Mouse (Mus musculus) liver, adult 2 months (tissue): ENCODE data around the gene Rexo1. TPM values are rescaled to one million over a fixed set of nuclear protein-coding genes. Genes with fewer than 3 reads are reported as not detected.

Experiments used
- DNase-seq: peaks from one replicate; pipeline ENCODE4 v3.0.0-alpha.2; 2011; ENCODE audit warnings: low read depth, low spot score; ENCODE audit errors: extremely low read depth
- H3K27ac ChIP-seq: fragments of 200-500 bp; replicated peaks from 2 replicates; pipeline ENCODE4 v1.5.1; 2012; ENCODE audit warnings: low read depth, mild to moderate bottlenecking, control low read depth, inconsistent platforms, low read length; ENCODE audit not compliant: insufficient read depth
- H3K27me3 ChIP-seq: fragments of 200-500 bp; 2 replicates; pipeline ENCODE4 v1.6.1; 2012; ENCODE audit warnings: mild to moderate bottlenecking, moderate library complexity, low read length, inconsistent platforms; ENCODE audit not compliant: control insufficient read depth, insufficient read depth
- H3K36me3 ChIP-seq: fragments of 200-500 bp; 2 replicates; pipeline ENCODE4 v1.6.1; 2012; ENCODE audit warnings: low read length, inconsistent platforms; ENCODE audit not compliant: control insufficient read depth, insufficient read depth
- H3K4me1 ChIP-seq: fragments of 200-500 bp; 2 replicates; pipeline ENCODE4 v1.6.1; 2011; ENCODE audit warnings: low read length; ENCODE audit not compliant: control insufficient read depth, insufficient read depth
- H3K4me3 ChIP-seq: fragments of 200-500 bp; 2 replicates; pipeline ENCODE4 v1.5.1; 2011; ENCODE audit warnings: low read depth, mild to moderate bottlenecking, control low read depth, low read length, moderate library complexity; ENCODE audit not compliant: insufficient read depth
- H3K79me2 ChIP-seq: fragments of 200-500 bp; 2 replicates; pipeline ENCODE4 v1.6.1; 2012; ENCODE audit warnings: inconsistent platforms, mild to moderate bottlenecking, low read length, moderate library complexity; ENCODE audit not compliant: control insufficient read depth, insufficient read depth
- H3K9ac ChIP-seq: fragments of 200-500 bp; 2 replicates; pipeline ENCODE4 v1.6.1; 2012; ENCODE audit warnings: low read depth, mild to moderate bottlenecking, control low read depth, inconsistent platforms, low read length
- CTCF ChIP-seq: fragments of 200-500 bp; IDR thresholded peaks from 2 replicates; pipeline ENCODE4 v1.5.1; 2011; ENCODE audit warnings: low read depth, low read length, control low read depth
- POLR2A ChIP-seq: fragments of 200-500 bp; IDR thresholded peaks from 2 replicates; pipeline ENCODE4 v1.6.1; 2011; ENCODE audit warnings: low read length, control low read depth; ENCODE audit not compliant: insufficient read depth; ENCODE audit errors: extremely low read depth
- WGBS: fragments of 180-500 bp; shearing (Covaris S2); methylation state at CpG from one replicate; pipeline ENCODE4 v1.1.7; 2018; 5-methylcytosine and 5-hydroxymethylcytosine counted together
- polyA plus RNA-seq: library from polyadenylated mRNA; depleted of rRNA; stranded (reverse); fragments of >200 nt; gene quantifications from 2 replicates; pipeline ENCODE4 v1.2.3, GENCODE M21; 2012
- total RNA-seq: library from RNA; depleted of rRNA; stranded (reverse); fragments of >200 nt; gene quantifications from 2 replicates; pipeline ENCODE4 v1.2.3, GENCODE M21; 2014

Gene Rexo1
- total and polyA plus RNA-seq, 2 experiments: 4.4 to 36.8 TPM

GRCm38 (mm10) chr10:80586407-80587304 lies 25.3 kb upstream of the Rexo1 start:
- TF ChIP-seq POLR2A (no peak), CTCF (no peak)
- Histone ChIP-seq H3K27ac (peak overlapping the region; percentile 38; the same call in 1 of the 2 replicates), H3K4me3 (no peak overlapping the region), H3K9ac (no peak overlapping the region), H3K36me3 (no peaks in the 10 kb centered on the region), H3K4me1 (peaks cover 27% of the 10 kb centered on the region), H3K79me2 (peaks cover 43% of the 10 kb centered on the region), H3K27me3 (no peaks in the 10 kb centered on the region)
- WGBS: 95% methylated on average over 48 of the region's 51 CpGs
- DNase-seq: no peak

- Histone ChIP-seq H3K36me3 (no peaks in the 10 kb centered on the region), H3K27me3 (no peaks in the 10 kb centered on the region), H3K79me2 (peaks cover 43% of the 10 kb centered on the region), H3K4me1 (peaks cover 27% of the 10 kb centered on the region), H3K4me3 (no peak overlapping the region), H3K27ac (no peak overlapping the region), H3K9ac (no peak overlapping the region)
- TF ChIP-seq POLR2A: no peak
- no peak for TF ChIP-seq CTCF
- WGBS: 85% methylated on average over 8 of the region's 8 CpGs
- no peak for DNase-seq
Measured at GRCm38 (mm10) chr10:80585581-80585980, 24.2 kb upstream of the Rexo1 start.

DNA sequence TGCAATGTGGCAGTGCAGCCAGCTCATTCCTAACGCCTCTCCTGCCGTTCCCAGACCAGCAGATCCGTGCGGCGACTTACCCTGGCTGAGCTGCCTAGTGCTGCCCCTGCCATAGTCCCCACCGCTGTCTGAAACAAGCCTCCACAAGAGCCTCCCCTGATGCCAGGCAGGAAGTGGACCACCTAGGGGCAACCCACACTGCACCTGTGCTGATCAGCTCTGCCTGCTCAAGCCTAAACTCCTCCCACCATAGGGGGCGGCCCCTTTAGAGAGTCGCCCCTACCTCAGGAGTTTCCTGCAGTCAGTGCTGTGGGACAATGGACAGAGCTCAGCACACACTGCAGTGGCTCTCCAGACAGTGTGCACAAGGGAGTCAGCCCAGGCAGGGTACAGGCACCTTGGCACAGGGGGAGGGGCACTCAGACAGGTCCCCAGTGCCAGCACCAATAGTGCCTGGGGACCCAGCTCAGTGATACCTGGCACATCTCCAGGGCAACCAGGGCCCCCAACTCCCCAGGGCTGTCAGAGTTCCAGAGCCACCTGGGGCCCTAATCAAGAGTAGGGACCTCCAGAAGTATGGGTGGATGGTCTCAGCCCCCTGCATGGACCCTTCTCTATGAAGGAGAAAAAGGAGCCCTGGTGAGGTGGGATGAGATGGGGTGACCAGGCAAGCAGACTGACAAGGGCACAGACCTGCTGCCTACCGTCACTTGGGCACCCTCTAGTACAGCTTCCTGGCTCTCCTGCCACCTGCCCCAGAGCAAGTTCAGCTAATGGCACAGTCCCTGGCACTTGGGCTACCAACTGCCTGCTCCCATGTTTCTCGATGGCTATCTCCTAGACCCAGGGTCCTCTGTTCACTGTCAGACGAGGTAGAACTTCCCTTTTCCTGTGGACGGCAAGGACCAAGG lies 23.5 kb upstream of the Rexo1 start:
- Histone ChIP-seq H3K4me3 (no peak overlapping the region), H3K9ac (peak overlapping the region; percentile 20), H3K27me3 (no peaks in the 10 kb centered on the region), H3K79me2 (peaks cover 42% of the 10 kb centered on the region), H3K36me3 (no peaks in the 10 kb centered on the region), H3K4me1 (peaks cover 27% of the 10 kb centered on the region), H3K27ac (peak overlapping the region; percentile 69)
- TF ChIP-seq CTCF (no peak), POLR2A (no peak)
- no peak for DNase-seq
- 61% methylated on average over 12 of the region's 12 CpGs for WGBS

- Histone ChIP-seq H3K27me3 (no peaks in the 10 kb centered on the region), H3K36me3 (no peaks in the 10 kb centered on the region), H3K27ac (peak overlapping the region; percentile 69), H3K4me3 (no peak overlapping the region), H3K4me1 (peaks cover 26% of the 10 kb centered on the region), H3K9ac (no peak overlapping the region), H3K79me2 (peaks cover 33% of the 10 kb centered on the region)
- peak; percentile 86 for DNase-seq
- TF ChIP-seq CTCF (no peak), POLR2A (no peak)
- WGBS: 32% methylated on average over 12 of the region's 12 CpGs
Measured at GRCm38 (mm10) chr10:80584045-80584488, 22.7 kb upstream of the Rexo1 start.

GRCm38 (mm10) chr10:80583047-80583446 lies 21.7 kb upstream of the Rexo1 start:
- 85% methylated on average over 5 of the region's 5 CpGs for WGBS
- Histone ChIP-seq H3K27ac (no peak overlapping the region), H3K4me3 (no peak overlapping the region), H3K79me2 (peaks cover 23% of the 10 kb centered on the region), H3K9ac (no peak overlapping the region), H3K4me1 (peaks cover 21% of the 10 kb centered on the region), H3K36me3 (no peaks in the 10 kb centered on the region), H3K27me3 (no peaks in the 10 kb centered on the region)
- no peak for TF ChIP-seq POLR2A
- no peak for TF ChIP-seq CTCF
- DNase-seq: no peak
